Mouse (Mus musculus) layer of hippocampus, postnatal 25 days (tissue): Measurements from ENCODE around the gene Gm45808. TPM values are rescaled to one million over a fixed set of nuclear protein-coding genes. Genes with fewer than 3 reads are reported as not detected.

Experiments
- DNase-seq, 2 experiments: peaks; one replicate each; pipeline ENCODE4 v3.0.0; 2022; ENCODE audit warnings: mixed read lengths in 2 of 2, low spot score in 1 of 2; ENCODE audit errors: extremely low spot score in 1 of 2
- total RNA-seq, 2 experiments: library from RNA; stranded (reverse); gene quantifications; 2 replicates each; pipeline ENCODE4 v1.2.3; 2021

Gene Gm45808
- total RNA-seq, 2 experiments from 2014 or later = 0.63 to 1.1 TPM

DNA sequence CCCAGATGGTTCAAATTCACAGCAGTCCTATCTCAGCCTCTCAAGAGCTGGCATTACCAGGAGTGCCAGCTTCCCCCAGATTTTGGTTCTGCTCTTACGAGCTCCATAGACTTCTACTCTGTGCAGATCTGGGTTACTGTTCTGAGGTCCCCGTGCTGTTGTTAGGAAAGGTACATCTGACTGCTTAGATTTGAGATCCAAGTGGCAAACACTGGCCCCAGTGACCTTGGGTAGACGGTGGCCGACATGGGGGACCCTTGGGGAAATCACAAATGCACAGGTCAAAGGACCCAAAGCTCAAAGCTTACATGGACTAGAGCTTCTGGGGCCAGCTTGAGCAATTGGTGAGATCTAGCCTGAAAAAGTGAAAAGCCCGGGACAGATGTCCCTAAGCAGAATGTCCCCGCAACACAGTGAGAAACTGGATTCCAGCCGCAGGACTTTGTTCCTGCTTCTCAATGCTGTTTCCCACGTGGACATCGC is 29.8 kb downstream of the Gm45808 start:
- DNase-seq = no peak

DNA sequence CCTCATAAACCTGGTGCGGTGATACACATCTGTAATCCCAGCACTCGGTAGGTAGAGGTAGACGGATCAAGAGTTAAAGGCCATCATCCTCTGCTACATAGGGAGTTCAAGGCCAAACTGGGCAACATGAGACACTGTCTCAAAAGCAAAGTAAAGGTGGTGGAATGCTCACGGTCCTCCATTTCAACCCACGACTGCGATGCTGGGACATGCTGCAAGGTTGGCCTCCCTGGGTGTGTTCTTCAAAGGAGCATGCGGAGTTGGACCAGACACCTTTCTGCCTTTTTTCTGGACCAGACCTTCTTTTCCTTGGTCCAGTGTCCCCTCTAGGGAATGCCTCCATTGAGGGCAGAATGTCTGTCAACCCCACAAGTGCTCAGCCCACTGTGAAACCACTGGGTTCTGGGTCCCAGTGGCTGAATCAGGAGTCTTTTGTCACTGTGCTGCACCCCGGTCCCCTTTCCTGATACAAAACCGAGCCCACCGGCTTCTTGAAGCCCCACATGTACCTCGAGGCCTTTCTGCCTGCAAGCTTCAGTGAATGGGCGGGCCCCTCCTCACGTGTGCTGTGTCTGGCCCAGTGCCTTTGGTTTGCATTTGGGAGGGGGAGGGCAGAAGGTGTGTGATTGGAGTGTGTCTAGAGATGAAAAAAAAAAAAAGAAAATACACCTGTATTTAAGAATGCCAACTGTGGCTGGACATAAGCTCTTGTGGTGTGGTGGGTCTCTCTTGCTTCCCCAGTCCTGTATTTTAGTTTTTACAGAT is 30.5 kb downstream of the Gm45808 start:
- DNase-seq = no peak

DNA sequence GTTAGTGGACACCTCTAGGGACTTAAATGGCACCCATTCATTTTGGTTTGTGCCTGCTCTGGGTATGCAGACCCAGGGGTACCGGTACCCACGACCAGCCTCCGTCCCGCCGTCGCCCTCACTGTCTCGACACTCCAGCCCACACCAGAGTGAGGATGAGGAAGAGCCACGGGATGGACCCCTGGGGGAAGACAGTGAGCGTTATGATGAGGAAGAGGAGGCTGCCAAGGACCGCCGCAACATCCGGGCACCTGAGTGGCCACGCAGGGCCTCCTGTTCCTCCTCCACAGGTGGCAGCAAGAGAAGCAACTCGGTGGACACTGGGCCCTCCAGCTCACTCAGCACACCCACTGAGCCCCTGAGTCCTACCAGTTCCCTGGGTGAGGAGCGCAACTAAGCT is 31.6 kb downstream of the Gm45808 start:
- DNase-seq = no peak

DNA sequence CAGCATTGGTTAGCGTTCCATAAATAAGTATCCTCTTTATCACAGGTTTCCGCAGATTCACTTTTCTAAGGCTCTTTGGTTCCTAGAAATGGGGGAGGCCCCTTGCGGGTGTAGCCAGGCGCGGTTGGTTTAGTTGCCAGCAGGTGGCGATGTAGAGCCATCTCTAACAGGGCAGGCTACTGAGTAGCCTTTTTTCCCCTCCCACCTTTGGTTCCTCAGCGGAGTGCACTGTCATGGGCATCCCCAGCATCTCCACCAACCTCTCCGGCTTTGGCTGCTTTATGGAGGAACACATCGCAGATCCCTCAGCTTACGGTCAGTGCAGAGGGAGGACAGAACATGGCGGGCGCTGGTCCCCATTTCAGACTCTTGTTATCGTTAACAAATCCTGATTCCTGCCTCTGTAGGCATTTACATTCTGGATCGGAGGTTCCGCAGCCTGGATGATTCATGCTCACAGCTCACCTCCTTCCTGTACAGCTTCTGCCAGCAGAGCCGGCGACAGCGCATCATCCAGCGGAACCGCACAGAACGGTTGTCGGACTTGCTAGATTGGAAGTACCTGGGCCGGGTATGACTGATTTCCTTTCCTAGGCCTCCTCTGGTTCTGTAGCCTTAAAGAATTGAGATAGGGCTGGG is 35.1 kb downstream of the Gm45808 start:
- DNase-seq = peak; percentile 77 to 94

DNA sequence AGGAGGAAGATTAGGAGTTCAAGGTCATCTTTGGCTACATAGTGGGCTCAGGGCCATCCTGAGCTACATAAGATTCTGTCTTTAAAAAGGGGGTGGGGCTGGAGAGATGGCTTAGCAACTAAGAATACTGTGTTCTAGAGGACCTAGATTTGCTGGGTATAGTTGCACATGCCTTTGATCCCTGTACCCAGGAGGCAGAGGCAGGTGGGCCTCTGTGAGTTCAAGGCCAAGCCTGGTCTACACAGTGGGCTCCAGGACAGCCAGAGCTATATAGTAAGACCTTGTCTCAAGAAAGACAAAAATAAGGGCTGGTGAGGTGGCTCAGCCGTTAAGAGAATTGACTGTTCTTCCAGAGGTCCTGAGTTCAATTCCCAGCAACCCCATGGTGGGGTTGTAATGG is 36.6 kb downstream of the Gm45808 start:
- no peak for DNase-seq

DNA sequence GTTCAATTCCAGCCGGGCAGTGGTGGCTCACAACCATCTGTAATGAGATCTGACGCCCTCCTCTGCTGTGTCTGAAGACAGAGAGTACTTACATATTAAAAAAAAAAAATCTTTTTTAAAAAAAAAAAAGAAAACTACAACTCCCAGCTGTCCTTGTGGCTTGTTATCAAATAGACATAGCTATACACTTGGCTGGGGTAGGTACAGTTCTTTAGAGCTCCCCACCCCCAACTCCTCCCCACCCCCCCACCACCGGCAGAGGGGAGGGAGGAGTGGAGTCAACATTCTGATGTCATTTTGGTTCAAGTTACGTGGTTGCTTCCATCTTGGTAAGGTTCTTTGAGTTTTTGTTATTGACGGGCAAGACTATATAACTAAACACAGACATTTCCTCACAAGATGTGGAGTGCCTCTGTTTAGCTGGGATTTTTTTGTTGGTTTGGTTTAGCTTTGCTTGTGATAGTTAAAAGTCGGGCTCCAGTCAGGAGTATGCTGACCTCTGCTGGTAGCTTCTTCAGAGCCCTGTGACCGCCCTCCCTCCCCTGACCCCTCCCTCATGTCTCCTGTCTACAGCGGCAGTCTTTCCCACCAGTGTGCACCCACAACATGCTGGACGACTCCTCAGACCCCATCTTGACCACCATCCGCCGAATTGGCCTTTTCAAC is 39.2 kb downstream of the Gm45808 start:
- no peak for DNase-seq

DNA sequence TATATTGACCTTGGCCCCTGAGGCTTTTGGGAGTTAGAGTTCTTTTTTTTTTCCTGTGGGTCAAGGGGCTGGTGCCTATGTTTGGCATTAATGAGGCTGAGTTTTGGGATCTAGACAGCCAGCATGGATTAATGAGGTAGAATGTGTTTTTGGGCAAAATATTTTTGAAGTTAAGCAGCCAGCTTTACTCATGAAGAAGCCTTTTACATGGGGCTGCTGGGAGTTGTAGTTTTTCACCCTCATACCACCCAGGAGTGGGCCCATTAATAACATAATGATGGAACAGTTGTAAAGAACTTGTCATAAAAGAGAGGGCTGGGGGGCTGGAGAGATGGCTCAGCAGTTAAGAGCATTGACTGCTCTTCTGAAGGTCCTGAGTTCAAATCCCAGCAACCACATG is 40.0 kb downstream of the Gm45808 start:
- DNase-seq = no peak

DNA sequence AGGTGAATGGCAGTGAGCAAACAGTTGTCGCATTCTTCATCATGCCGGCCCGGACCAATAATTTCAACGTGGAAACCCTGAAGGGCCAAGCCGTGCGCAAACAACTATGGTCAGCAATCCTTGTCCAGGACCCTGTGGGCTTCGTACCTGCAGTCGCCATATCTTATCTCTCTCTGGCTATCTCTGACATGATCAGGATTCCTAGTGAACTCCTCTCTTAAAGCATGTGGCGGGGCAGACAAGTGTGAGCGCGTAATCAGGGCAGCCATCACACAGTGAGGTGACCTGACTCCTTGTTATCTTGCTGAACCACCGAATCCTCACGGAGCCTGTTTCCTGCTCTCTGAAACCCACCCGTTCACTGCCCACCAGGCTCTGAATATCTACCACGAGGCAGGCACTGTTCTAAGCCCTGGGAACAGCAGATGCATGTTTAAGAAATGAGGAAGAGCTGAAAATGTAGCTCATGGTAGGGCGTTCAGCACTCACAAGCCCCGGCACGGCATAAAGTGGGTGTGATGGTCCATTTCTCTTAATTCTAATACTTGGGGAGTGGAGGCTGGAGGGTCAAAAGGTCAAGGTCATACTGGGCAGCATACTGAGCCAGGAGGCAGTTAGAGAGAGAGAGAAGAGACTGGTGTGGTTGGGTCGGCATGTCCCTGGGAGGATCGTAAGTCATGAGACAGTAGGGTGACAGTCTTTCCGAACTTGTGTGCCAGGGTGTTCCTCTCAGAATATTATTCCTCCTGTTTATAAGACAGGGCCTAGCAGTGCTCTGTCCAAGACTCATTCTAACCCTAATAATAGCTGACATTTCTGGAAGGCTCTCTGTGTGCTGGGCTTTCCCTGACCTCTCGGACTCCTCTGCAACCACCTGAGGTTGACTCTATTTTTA is 42.8 kb downstream of the Gm45808 start:
- no peak for DNase-seq

DNA sequence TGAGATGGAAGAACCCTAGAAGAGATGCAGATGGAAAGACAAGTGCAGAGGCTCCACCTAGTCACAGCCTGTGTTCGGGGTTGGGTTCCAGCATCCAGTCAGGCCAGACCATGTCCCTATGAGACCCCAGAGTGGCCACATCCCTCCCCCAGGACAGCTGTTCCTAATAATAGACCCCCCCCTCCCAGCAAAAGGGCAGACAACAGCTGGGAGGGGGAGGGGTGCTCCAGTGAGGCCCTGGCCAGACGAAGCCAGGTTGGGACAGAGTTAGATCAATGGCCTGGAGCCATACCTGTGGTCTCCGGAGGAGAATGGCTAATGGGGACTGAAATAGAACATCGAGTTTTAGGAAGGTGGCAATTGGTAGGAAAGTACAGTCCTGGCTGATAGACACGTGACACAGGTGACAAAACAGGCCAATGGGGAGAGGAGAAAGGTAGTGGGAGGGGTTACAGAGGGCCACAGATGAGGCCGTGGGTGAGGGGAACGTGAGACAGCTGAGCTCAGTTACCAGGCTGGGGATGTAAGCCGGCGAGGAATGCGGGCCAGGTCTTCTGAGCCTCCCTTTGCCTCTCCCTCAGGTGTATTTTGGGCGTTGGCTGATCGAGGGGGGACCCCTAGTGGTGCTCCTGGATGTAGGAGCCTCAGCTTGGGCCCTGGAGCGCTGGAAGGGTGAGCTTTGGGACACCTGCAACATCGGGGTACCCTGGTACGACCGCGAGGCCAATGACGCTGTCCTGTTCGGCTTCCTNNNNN is 48.9 kb downstream of the Gm45808 start, which contains the start of gene Ruvbl2:
Gene Ruvbl2, minus strand, starts transcription at position 576 of the 756 bp plus-strand sequence.
- no peak for DNase-seq

DNA sequence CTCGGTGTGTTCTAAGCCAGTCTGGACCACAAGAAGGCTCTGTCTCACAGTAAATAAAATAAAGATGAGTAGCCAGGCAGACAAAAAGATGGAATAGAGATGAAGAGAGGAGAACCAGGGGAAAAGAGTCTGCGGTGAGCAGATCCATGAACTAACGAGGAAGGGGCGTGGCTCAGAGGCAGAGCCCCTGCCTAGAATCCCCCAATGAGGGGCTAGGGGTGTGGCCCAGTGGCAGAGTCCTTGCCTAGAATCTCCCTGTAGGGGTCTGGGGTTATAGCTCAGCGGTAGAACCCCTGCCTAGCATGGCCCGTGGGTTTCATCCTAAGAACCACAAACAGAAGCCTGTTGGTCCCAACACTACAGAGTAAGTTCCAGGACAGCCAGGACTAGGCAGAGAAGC is 49.6 kb downstream of the Gm45808 start:
- DNase-seq = no peak

DNA sequence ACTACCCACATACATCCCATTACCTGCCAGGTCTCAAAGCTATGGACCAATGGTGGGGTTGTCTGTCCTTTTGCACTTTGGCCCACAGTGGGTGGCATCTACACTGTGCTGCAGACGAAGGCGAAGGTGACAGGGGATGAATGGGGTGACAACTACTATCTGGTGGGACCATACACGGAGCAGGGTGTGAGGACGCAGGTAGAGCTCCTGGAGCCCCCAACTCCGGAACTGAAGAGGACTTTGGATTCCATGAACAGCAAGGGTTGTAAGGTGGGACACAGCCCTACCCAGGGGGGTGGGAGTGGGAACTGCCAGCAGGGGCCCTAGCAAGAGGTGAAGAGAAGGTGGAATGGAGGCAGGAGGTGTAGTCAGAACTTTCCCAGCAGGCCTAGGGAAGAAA is 50.2 kb downstream of the Gm45808 start:
- DNase-seq = no peak

DNA sequence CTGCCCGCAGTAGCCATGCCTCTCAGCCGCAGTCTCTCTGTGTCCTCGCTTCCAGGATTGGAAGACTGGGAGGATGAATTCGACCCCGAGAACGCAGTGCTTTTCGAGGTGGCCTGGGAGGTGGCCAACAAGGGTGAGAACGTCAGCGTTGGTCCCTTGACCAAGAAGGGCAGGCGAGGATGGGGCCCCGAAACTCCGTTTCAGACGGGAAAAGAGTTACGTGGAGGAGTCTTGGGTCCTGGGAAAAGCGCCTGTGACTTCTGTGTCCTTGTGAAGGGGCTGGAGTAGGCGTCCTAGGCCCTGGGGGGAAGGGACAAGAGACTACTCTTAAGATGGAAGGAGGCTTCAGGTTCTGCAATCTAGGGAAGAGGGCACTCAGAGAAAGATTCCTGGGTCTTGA is 51.6 kb downstream of the Gm45808 start:
- no peak for DNase-seq

DNA sequence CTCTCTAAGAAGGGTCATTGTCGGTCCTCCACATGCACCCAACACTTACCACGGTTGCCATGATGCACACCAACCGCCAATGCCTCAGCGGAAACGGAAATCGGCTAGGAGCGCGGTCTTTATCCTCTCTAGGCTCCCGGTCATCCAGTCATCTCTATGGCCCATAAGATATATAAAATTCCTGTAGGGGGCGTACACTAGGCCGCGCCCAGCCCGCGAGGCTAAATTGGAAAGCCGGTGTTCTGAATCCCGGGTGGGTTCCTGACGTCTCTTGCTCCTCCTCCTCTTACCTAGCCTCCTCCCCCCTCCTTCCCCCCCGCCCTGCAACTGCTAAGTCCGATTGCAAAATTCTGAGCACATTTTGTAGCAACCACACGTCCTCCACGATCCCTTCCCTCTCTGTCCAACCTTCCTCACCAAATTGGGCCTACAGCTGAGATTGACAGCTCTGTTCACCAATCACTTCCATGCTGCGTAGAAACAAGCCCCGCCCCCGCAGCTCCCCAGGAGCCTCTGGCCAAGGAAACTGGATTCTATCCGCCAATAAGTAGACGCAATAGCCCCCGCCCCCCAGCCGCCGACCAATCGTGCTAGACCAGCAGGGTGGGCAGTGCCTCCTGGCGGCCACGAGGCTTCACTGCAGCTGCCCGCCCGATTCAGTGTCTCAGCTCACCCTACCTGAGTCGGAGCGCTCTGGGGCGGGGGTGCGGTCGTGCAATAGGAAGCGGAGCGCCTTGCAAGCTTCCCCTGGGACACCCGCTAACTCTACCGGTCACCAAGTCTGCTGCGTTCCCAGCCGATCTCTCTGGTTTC is 52.2 kb downstream of the Gm45808 start, which contains the start of gene Gys1:
Gene Gys1, plus strand, starts transcription at position 642 of the 813 bp plus-strand sequence.
- peak; percentile 99 to 100 for DNase-seq

DNA sequence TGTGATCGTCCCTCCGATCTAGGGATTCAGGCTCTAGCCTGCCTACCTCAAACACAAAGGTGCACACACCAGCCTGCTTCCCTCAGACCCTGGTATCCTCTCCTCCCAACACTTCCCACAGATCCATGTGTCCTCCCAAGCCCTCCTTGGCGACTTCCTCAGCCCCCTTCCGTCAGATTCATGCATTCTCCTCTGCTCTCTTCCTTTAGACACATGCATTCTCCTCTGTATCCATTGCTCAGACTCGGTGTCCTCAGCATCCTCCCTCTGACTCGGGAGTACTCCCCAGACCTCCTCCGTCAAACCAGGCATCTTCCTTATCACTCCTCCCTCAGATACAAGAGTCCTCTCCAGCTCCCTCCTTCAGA is 52.8 kb downstream of the Gm45808 start:
- DNase-seq = no peak

DNA sequence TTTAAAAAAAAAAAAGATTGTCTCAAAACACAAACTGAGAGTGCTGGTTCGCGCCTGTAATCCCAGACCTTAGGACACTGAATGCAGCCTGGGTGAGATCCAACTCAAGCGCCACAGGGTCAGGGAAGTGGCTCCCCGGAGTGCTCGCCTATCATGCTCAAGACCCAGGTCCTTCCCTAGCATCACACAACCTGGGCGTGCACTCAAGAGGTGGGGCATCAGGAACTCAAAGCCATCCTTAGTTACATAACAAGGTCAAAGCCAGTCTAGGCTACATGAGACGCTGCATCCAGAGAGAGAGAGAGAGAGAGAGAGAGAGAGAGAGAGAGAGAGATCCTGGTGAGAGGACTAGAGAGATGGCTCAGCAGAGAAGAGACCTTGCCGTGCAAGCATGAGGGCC is 60.1 kb downstream of the Gm45808 start:
- no peak for DNase-seq

DNA sequence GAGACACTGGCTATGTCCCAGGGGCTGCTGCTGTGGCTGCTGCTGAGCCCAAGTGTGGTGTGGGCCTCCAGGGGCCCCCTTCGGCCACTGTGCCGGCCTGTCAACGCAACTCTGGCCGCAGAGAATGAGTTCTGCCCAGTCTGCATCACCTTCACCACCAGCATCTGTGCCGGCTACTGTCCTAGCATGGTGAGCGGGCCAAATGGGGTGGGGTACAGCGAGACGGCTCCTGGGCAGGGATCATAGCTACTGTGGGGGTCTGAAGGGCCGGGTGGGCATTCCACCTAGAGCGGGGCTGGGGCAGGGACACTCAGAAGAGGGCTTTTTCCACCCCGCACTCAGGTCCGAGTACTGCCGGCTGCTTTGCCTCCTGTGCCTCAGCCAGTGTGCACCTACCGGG is 65.4 kb downstream of the Gm45808 start:
- no peak for DNase-seq

DNA sequence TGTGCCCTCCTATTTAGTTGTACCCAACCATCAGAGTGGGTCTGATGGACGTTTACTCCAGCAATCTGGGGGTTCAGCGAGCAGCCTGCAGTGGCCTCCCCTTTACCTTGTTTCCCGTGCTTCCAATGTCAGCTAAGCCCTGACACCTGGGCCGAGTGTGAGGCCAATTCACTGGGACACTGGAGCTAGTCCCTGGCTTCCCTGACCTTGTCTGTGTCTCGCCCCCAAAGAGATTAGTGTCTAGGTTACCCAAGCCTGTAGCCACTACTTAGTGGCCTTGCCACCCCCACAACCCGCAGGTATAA is 66.0 kb downstream of the Gm45808 start, which contains the start of gene Lhb:
Gene Lhb, plus strand, starts transcription at position 206 of the 305 bp plus-strand sequence.
- DNase-seq = no peak

DNA sequence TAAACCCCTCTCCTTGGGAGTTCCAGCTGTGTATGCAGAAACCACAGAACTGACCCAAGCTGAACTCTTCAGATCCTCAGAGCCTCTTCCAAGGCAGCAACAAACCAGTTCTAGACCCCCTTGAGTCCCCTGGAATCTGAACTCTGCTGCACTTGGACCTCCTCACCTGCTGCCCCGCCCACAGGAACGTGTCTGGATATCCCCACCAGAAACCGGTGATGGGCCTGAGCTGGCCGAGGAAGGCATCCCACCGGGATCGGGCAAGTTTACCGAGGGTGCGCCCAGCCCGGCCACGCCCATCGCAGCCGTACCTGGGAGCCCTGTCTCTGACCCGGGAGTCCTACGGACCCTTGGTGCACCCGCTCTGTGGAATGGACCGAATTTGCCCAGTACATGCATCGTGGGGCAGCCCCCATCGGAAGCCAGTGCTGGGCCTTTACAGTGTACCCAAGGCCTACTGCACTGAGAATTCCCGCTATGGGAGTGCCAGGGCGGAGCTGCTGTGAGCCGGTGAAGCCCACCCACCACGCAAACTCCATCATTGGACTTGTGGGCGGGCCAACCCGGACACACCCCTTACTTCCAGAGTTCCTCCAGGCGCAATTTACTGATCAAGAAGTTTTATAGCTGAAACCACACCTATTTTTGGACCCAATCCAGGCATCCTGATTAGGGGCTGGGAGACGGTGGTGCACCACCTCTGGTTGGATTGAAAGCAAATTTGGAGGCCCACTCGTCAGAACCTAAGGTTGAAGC is 66.6 kb downstream of the Gm45808 start:
- DNase-seq = no peak
